Mouse (Mus musculus): ENCODE measurements at regions not wholly inside any gene's neighbourhood (a gene's known extent, or its start where the extent isn't known, plus 50 kb on each side); places are given as distances from the start of the nearest gene placed in this dataset.

GRCm38 (mm10) chr12:93549900-93550299 lies 1700.9 kb upstream of the Sel1l start:
- 32% methylated on average over 4 of the region's 4 CpGs for WGBS
- Histone ChIP-seq H3K27ac (replicated peaks) (no peak overlapping the region), H3K4me1 (no peaks in the 10 kb centered on the region), H3K4me3 (no peak overlapping the region), H3K27me3 (replicated peaks; ENCODE audit: low read depth, poor library complexity, severe bottlenecking) (no peaks in the 10 kb centered on the region), H3K9me3 (no peaks in the 10 kb centered on the region), H3K36me3 (replicated peaks) (no peaks in the 10 kb centered on the region)
- no peak for DNase-seq (ENCODE audit: low spot score)

GRCm38 (mm10) chr12:93523465-93523864 lies 1674.5 kb upstream of the Sel1l start:
- H3K27ac ChIP-seq (replicated peaks): no peak overlapping the region
- DNase-seq (ENCODE audit: low spot score): no peak
- H3K4me3 ChIP-seq: no peak overlapping the region
- H3K27me3 ChIP-seq (replicated peaks; ENCODE audit: low read depth, poor library complexity, severe bottlenecking): no peaks in the 10 kb centered on the region
- no peaks in the 10 kb centered on the region for H3K4me1 ChIP-seq
- H3K36me3 ChIP-seq (replicated peaks): no peaks in the 10 kb centered on the region
- no peaks in the 10 kb centered on the region for H3K9me3 ChIP-seq
- whole genome bisulfite sequencing: 89% methylated on average over 2 of the region's 2 CpGs

GRCm38 (mm10) chr12:93486381-93486780 lies 1637.4 kb upstream of the Sel1l start:
- Histone ChIP-seq H3K9me3 (no peaks in the 10 kb centered on the region), H3K36me3 (replicated peaks) (no peaks in the 10 kb centered on the region), H3K27ac (replicated peaks) (no peak overlapping the region), H3K4me1 (no peaks in the 10 kb centered on the region), H3K27me3 (replicated peaks; ENCODE audit: low read depth, poor library complexity, severe bottlenecking) (no peaks in the 10 kb centered on the region), H3K4me3 (no peak overlapping the region)
- DNase-seq (ENCODE audit: low spot score): no peak
- 89% methylated on average over 1 of the region's 1 CpGs for WGBS

DNA sequence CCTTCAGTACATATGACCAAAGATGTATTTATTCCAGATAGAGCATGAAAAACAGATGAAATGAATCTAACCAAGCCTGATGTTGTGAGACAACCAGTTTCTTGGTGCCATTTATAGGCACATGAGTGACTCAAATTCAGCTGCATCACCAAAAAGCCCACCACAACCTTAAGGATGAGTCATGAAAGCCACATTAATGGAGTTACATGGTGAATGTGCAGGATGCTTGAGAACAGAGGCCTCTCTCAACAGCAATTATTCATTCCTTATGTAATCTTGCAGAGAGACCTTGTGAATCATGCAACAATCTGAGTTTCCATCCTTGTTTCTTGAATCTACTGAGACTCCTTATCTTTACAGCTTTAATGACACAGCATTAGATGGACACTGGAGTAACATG lies 1613.1 kb upstream of the Sel1l start:
- Histone ChIP-seq H3K4me1 (no peaks in the 10 kb centered on the region), H3K9me3 (no peaks in the 10 kb centered on the region), H3K27ac (replicated peaks) (no peak overlapping the region), H3K4me3 (no peak overlapping the region), H3K36me3 (replicated peaks) (no peaks in the 10 kb centered on the region), H3K27me3 (replicated peaks; ENCODE audit: low read depth, poor library complexity, severe bottlenecking) (no peaks in the 10 kb centered on the region)
- DNase-seq (ENCODE audit: low spot score): no peak

DNA sequence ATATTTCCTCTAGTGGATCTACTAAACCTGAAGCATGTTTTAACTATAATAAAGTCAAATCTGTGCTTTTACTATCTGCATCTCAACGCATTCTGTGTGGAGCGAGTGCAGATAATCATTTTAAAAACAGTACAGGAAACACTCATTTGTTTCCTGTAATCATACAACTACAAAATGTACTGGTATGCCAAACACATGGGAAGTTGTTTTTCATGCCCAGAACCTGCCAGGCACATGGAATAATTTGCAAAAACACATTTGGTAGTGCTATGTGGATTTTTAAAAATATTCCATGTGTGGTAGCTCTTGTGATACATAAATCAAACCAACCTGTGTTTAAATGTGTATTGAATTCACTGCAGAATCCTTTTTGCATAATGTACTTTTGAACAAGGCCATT lies 1600.5 kb upstream of the Sel1l start:
- DNase-seq (ENCODE audit: low spot score): no peak
- H3K4me3 ChIP-seq: no peak overlapping the region
- H3K27me3 ChIP-seq (replicated peaks; ENCODE audit: low read depth, poor library complexity, severe bottlenecking): no peaks in the 10 kb centered on the region
- 86% methylated on average over 2 of the region's 2 CpGs for WGBS
- H3K27ac ChIP-seq (replicated peaks): no peak overlapping the region
- no peaks in the 10 kb centered on the region for H3K4me1 ChIP-seq
- H3K36me3 ChIP-seq (replicated peaks): no peaks in the 10 kb centered on the region
- H3K9me3 ChIP-seq: no peaks in the 10 kb centered on the region

DNA sequence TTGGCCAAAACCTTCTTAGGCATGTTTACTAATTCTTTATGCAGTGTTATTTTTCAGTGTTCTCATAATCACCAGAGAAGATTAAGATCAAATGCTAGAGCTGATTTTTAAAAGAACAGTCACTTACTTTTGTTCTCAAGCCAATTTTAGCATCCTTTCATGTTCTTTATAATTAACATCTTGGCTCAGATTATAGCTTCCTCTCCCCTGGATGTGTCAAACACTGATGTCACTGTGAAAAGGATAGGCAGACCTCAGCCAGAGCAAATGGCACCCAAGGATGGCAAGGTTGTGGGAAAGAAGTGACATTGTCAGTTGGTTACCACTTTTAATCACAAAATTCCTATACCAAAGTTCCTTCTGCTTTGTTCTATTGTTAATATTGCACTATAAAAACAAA lies 1580.3 kb upstream of the Sel1l start:
- Histone ChIP-seq H3K4me3 (no peak overlapping the region), H3K4me1 (no peaks in the 10 kb centered on the region), H3K27ac (replicated peaks) (no peak overlapping the region), H3K9me3 (no peaks in the 10 kb centered on the region), H3K27me3 (replicated peaks; ENCODE audit: low read depth, poor library complexity, severe bottlenecking) (no peaks in the 10 kb centered on the region), H3K36me3 (replicated peaks) (no peaks in the 10 kb centered on the region)
- DNase-seq (ENCODE audit: low spot score): no peak

DNA sequence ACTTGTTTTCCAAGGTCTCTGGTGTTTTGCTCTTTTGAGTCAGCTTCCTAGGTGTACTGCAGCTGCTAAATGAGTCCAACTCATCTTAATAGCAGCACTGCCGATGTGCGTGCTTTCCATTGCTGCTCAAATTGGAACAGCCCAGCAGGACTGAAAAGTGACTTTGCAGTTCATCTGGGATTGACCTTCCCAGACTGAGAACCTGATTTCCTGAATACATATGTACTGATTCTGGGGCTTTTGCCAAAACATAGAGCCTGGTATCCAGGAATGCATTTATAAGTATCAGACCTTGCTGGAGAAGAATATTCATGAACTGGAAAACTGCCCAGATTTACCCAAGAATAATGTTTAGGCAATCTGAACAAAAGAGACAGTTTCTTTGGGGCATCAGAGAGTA lies 1579.0 kb upstream of the Sel1l start:
- H3K9me3 ChIP-seq: no peaks in the 10 kb centered on the region
- H3K4me3 ChIP-seq: no peak overlapping the region
- no peak overlapping the region for H3K27ac ChIP-seq (replicated peaks)
- DNase-seq (ENCODE audit: low spot score): no peak
- no peaks in the 10 kb centered on the region for H3K36me3 ChIP-seq (replicated peaks)
- H3K27me3 ChIP-seq (replicated peaks; ENCODE audit: low read depth, poor library complexity, severe bottlenecking): no peaks in the 10 kb centered on the region
- 93% methylated on average over 2 of the region's 2 CpGs for WGBS
- H3K4me1 ChIP-seq: no peaks in the 10 kb centered on the region

DNA sequence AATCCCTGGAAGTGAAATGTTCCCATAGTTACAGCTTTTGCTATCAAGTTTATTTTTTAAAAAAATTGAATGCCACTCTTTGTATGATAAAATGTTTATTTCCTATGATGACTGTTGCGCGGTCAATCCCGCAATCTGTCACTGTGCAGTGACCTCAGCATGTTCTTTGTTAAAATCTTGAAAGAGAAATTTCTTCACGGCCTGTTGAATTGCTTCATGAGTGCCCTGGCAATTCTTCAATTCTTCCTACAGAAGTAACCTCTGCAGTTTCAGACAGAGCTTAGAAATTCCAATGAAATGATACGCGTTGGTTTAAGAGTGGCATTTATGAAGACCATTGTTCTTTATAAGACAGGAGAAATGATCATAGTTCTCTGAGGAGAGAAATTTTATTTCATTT lies 1567.4 kb upstream of the Sel1l start:
- H3K4me1 ChIP-seq: no peaks in the 10 kb centered on the region
- H3K4me3 ChIP-seq: no peak overlapping the region
- H3K27ac ChIP-seq (replicated peaks): no peak overlapping the region
- no peaks in the 10 kb centered on the region for H3K27me3 ChIP-seq (replicated peaks; ENCODE audit: low read depth, poor library complexity, severe bottlenecking)
- no peaks in the 10 kb centered on the region for H3K9me3 ChIP-seq
- WGBS: 84% methylated on average over 6 of the region's 6 CpGs
- H3K36me3 ChIP-seq (replicated peaks): no peaks in the 10 kb centered on the region
- no peak for DNase-seq (ENCODE audit: low spot score)

GRCm38 (mm10) chr12:93415791-93416190 lies 1566.8 kb upstream of the Sel1l start:
- Histone ChIP-seq H3K4me1 (no peaks in the 10 kb centered on the region), H3K27ac (replicated peaks) (no peak overlapping the region), H3K36me3 (replicated peaks) (no peaks in the 10 kb centered on the region), H3K9me3 (no peaks in the 10 kb centered on the region), H3K27me3 (replicated peaks; ENCODE audit: low read depth, poor library complexity, severe bottlenecking) (no peaks in the 10 kb centered on the region), H3K4me3 (no peak overlapping the region)
- no peak for DNase-seq (ENCODE audit: low spot score)
- WGBS: 75% methylated on average over 1 of the region's 1 CpGs

DNA sequence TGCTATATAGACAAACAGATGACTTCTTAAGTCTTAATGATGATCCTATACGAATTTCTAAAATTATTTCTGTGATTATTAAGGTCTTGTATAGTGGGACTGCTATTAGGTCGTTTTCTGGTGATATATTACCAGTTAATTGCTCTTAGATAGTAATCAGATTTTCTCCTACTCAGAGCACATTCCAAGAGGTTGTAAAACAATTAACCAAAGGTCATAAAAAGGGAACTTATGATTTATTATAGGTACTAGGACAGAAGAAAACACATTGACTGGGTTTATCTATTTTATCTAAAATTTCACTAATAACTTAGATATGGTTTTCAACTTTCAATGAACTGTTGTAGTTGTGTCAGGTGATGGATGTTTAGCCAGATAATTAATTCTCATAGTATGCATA lies 1536.6 kb upstream of the Sel1l start:
- WGBS: 46% methylated on average over 2 of the region's 2 CpGs
- H3K27me3 ChIP-seq (replicated peaks; ENCODE audit: low read depth, poor library complexity, severe bottlenecking): no peaks in the 10 kb centered on the region
- no peak for DNase-seq (ENCODE audit: low spot score)
- H3K9me3 ChIP-seq: no peaks in the 10 kb centered on the region
- no peaks in the 10 kb centered on the region for H3K4me1 ChIP-seq
- no peaks in the 10 kb centered on the region for H3K36me3 ChIP-seq (replicated peaks)
- H3K4me3 ChIP-seq: no peak overlapping the region
- no peak overlapping the region for H3K27ac ChIP-seq (replicated peaks)

DNA sequence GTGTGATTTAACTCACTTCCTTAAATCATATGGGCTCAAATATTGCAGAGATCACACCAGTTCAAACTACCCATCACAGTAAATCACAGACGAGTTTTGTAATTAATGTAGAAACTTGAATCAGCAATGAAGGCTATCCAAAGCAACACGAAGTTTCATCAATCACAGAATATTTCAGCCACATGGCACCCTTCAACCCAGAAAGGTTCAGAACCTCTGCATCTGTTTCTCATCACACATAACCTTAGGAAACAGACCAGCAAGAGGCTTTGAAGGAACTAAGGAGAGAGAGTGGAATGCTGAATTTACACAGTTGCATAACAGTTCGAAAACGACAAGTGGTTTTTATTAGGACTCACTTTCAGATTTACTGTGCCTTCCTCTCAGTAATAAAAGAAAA lies 1494.0 kb upstream of the Sel1l start:
- DNase-seq (ENCODE audit: low spot score): peak; percentile 15
- Histone ChIP-seq H3K36me3 (replicated peaks) (no peaks in the 10 kb centered on the region), H3K4me1 (peaks cover 4% of the 10 kb centered on the region; the same call in 1 of the 2 replicates), H3K4me3 (no peak overlapping the region), H3K27ac (replicated peaks) (no peak overlapping the region), H3K9me3 (no peaks in the 10 kb centered on the region), H3K27me3 (replicated peaks; ENCODE audit: low read depth, poor library complexity, severe bottlenecking) (no peaks in the 10 kb centered on the region)
- WGBS: 36% methylated on average over 4 of the region's 4 CpGs

GRCm38 (mm10) chr12:93342525-93342924 lies 1493.6 kb upstream of the Sel1l start:
- WGBS: 73% methylated on average over 4 of the region's 4 CpGs
- H3K4me3 ChIP-seq: no peak overlapping the region

DNA sequence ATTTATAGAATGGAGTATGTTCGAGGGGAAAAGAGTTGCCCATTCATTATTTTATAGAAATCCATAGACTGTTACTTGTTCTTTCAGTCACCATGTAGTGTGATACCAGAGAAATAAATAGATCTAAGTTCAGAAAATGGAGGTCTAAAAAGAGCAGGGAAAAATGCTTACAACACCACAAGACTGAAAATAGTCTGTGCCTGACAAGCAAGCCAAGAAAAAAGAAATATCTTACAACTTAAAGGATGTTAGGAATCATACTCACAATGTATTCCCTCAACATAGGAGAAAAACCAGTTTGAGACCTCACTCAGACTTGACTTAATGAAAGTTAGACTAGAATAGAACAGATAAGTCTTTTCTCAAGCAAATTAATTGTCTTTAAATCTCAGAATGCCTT lies 1486.6 kb upstream of the Sel1l start:
- H3K4me3 ChIP-seq: no peak overlapping the region
- no peaks in the 10 kb centered on the region for H3K4me1 ChIP-seq
- no peaks in the 10 kb centered on the region for H3K9me3 ChIP-seq
- no peak for DNase-seq (ENCODE audit: low spot score)
- H3K36me3 ChIP-seq (replicated peaks): no peaks in the 10 kb centered on the region
- no peaks in the 10 kb centered on the region for H3K27me3 ChIP-seq (replicated peaks; ENCODE audit: low read depth, poor library complexity, severe bottlenecking)
- 89% methylated on average over 1 of the region's 1 CpGs for WGBS
- H3K27ac ChIP-seq (replicated peaks): no peak overlapping the region

More at GRCm38 (mm10) chr12:93342525-93342924, 1493.6 kb upstream of the Sel1l start:
- Histone ChIP-seq H3K9me3 (no peaks in the 10 kb centered on the region), H3K27me3 (replicated peaks; ENCODE audit: low read depth, poor library complexity, severe bottlenecking) (no peaks in the 10 kb centered on the region), H3K4me1 (peaks cover 4% of the 10 kb centered on the region; the same call in 1 of the 2 replicates), H3K27ac (replicated peaks) (no peak overlapping the region), H3K36me3 (replicated peaks) (no peaks in the 10 kb centered on the region)
- DNase-seq (ENCODE audit: low spot score): no peak

DNA sequence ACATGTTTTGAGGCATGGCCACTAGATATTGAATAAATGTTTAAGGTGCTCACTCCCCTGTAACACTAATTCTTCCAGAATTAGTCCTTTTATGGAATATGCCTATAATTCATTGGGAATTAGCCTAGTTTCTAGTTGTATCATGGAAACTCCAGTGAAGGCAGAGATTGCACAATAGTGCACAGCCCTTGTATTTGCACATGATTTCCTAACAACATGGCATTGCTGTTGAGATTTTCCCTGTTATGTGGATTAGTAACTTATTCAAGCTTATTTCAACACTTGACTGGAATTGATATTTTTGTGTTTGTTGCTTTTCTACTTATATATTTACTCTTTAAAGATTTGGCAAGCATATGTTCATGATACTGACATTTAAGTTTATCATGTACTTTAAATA lies 1463.3 kb upstream of the Sel1l start:
- H3K4me1 ChIP-seq: no peaks in the 10 kb centered on the region
- no peaks in the 10 kb centered on the region for H3K9me3 ChIP-seq
- H3K36me3 ChIP-seq (replicated peaks): no peaks in the 10 kb centered on the region
- no peak overlapping the region for H3K27ac ChIP-seq (replicated peaks)
- no peak for DNase-seq (ENCODE audit: low spot score)
- H3K4me3 ChIP-seq: no peak overlapping the region
- no peaks in the 10 kb centered on the region for H3K27me3 ChIP-seq (replicated peaks; ENCODE audit: low read depth, poor library complexity, severe bottlenecking)

All from embryonic facial prominence, embryonic 10.5 days (tissue).